In the genomic region with DNA sequence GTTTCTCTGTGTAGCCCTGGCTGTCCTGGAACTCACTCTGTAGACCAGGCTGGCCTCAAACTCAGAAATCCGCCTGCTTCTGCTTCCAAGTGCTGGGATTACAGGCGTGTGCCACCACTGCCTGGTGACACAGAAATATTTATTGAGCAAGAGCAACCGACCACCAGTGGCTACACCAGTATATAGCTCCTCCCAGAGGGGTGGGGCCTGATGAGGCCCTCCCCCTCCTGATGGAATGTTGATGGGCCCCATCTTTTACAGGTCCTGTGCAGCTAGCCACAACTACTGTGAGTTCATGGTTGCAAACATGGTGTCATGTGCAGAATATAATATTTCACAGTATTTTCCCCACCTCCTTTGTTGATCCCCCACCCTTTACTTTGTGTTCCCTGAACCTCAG, we compare ENCODE assay signal across 28 mouse cellular contexts. TPM values are rescaled to one million over a fixed set of nuclear protein-coding genes. Genes with fewer than 3 reads are reported as not detected.
DNase-seq lines count a peak whose midpoint lies in the region; ATAC-seq and TF ChIP-seq lines count a peak whose summit lies in the region.
"Had no signal": no experiment of that assay in that cellular context is flagged by ENCODE, and none has a peak within 500 bp of the region (broad histone marks: within the 10 kb centered on the region; RNA-seq: fewer than 3 reads in every experiment).

No protein-coding gene starts in this region.

- H3K9ac ChIP-seq in intestine, embryonic 16.5 days (ENCODE audit: low read depth, low read length), result no peak overlapping the region
- no peak overlapping the region for H3K9ac ChIP-seq in intestine, embryonic 15.5 days
- H3K9ac ChIP-seq in ES-E14 (ENCODE audit: insufficient read depth, low read depth, low read length, poor library complexity, severe bottlenecking), result no peak overlapping the region
- H3K9ac ChIP-seq: embryonic facial prominence, embryonic 12.5 days; forebrain, embryonic 13.5 days; forebrain, embryonic 15.5 days; forebrain, postnatal 0 days had no signal

- in situ Hi-C loops in ES-E14 (cut with MboI; ENCODE audit: low sequenced_read_pairs in 2 of 2, unreplicated experiment in 2 of 2), result loop anchor here (10.0 to 25.0 kb wide), 3 partner anchors 145 to 370 kb away; a partner anchor contains a TSS

- no peak overlapping the region for H3K27ac ChIP-seq in intestine, embryonic 16.5 days (ENCODE audit: low read length)
- H3K27ac ChIP-seq in intestine, embryonic 15.5 days, result no peak overlapping the region
- H3K27ac ChIP-seq in ES-E14 (ENCODE audit: insufficient read depth, low read depth, low read length, poor library complexity, severe bottlenecking), result no peak overlapping the region
- H3K27ac ChIP-seq: embryonic facial prominence, embryonic 10.5 days; embryonic facial prominence, embryonic 12.5 days; forebrain, embryonic 13.5 days; forebrain, embryonic 15.5 days had no signal

- H3K4me3 ChIP-seq in intestine, embryonic 16.5 days (ENCODE audit: low read length), result no peak overlapping the region
- H3K4me3 ChIP-seq in intestine, embryonic 15.5 days (replicated peaks), result no peak overlapping the region
- H3K4me3 ChIP-seq in ES-E14 (ENCODE audit: insufficient read depth in 1 of 2, low read depth in 1 of 2, low read length in 2 of 2, poor library complexity in 1 of 2, severe bottlenecking in 1 of 2), result no peak overlapping the region
- H3K4me3 ChIP-seq: embryonic facial prominence, embryonic 10.5 days; embryonic facial prominence, embryonic 12.5 days; forebrain, embryonic 13.5 days; forebrain, embryonic 15.5 days had no signal

- WGBS in intestine, embryonic 16.5 days, result 81% methylated on average over 3 of the region's 3 CpGs
- 73% methylated on average over 3 of the region's 3 CpGs for WGBS in intestine, embryonic 15.5 days

- DNase-seq in ES-CJ7 (ENCODE audit: low read depth, low spot score) (peak; percentile 68), ES-E14 (ENCODE audit: low read depth, low spot score) (peak; percentile 44), ZHBTc4 (ENCODE audit: low read depth, low spot score) (peak; percentile 89)
- DNase-seq in kidney, postnatal 25 days, result no peak
- DNase-seq in gastrocnemius, postnatal 10 days, result no peak
- DNase-seq: adrenal gland, adult 8-10 months; adrenal gland, postnatal 14 days; adrenal gland, postnatal 36 days; cerebellum, adult 11-12 months; cerebellum, adult 2 months; cerebellum, adult 9-10 months; cerebellum, postnatal 10 days; cerebellum, postnatal 25 days; forebrain, postnatal 0 days had no signal

- no peak overlapping the region for H3K4me2 ChIP-seq in intestine, embryonic 16.5 days (ENCODE audit: low read depth, low read length)
- H3K4me2 ChIP-seq in intestine, embryonic 15.5 days (replicated peaks), result no peak overlapping the region
- H3K4me2 ChIP-seq: embryonic facial prominence, embryonic 12.5 days; forebrain, embryonic 13.5 days; forebrain, embryonic 15.5 days had no signal

- no peaks in the 10 kb centered on the region for H3K9me3 ChIP-seq in intestine, embryonic 16.5 days (ENCODE audit: control insufficient read depth, low read length)
- no peaks in the 10 kb centered on the region for H3K9me3 ChIP-seq in intestine, embryonic 15.5 days
- no peaks in the 10 kb centered on the region for H3K9me3 ChIP-seq in ES-E14 (ENCODE audit: control insufficient read depth, insufficient read depth, low read depth, low read length)
- H3K9me3 ChIP-seq: embryonic facial prominence, embryonic 10.5 days; embryonic facial prominence, embryonic 12.5 days; forebrain, embryonic 13.5 days; forebrain, embryonic 15.5 days had no signal

- no peaks in the 10 kb centered on the region for H3K4me1 ChIP-seq in intestine, embryonic 16.5 days (ENCODE audit: control insufficient read depth, insufficient read depth, low read length)
- no peaks in the 10 kb centered on the region for H3K4me1 ChIP-seq in intestine, embryonic 15.5 days (replicated peaks)
- peaks cover 3 to 4% of the 10 kb centered on the region in 2 experiments; a peak in 2 of 4 replicates for H3K4me1 ChIP-seq in ES-E14 (ENCODE audit: control insufficient read depth in 2 of 2, insufficient read depth in 2 of 2, low read length in 2 of 2, poor library complexity in 1 of 2)
- H3K4me1 ChIP-seq: embryonic facial prominence, embryonic 10.5 days; embryonic facial prominence, embryonic 12.5 days; forebrain, embryonic 13.5 days; forebrain, embryonic 15.5 days had no signal

- no peaks in the 10 kb centered on the region for H3K27me3 ChIP-seq in intestine, embryonic 16.5 days (replicated peaks; ENCODE audit: control insufficient read depth, insufficient read depth, low read length)
- no peaks in the 10 kb centered on the region for H3K27me3 ChIP-seq in intestine, embryonic 15.5 days (replicated peaks)
- H3K27me3 ChIP-seq: embryonic facial prominence, embryonic 12.5 days; forebrain, embryonic 13.5 days; forebrain, embryonic 15.5 days; Patski had no signal

- ATAC-seq in intestine, embryonic 16.5 days, result 0 out of 2 replicates have a peak, but pooled peaks have one; percentile 31
- ATAC-seq in intestine, embryonic 15.5 days, result no peak
- ATAC-seq: activated CD4-positive, CD25-positive, alpha-beta regulatory T cell, adult 4 months; forebrain, embryonic 13.5 days; forebrain, embryonic 15.5 days; forebrain, postnatal 0 days; Patski had no signal

- H3K36me3 ChIP-seq in intestine, embryonic 16.5 days (ENCODE audit: control insufficient read depth, insufficient read depth, low read length), result no peaks in the 10 kb centered on the region
- H3K36me3 ChIP-seq in intestine, embryonic 15.5 days, result no peaks in the 10 kb centered on the region
- no peaks in the 10 kb centered on the region for H3K36me3 ChIP-seq in ES-E14 (ENCODE audit: control insufficient read depth, insufficient read depth, low read length, poor library complexity, severe bottlenecking)
- H3K36me3 ChIP-seq: embryonic facial prominence, embryonic 10.5 days; embryonic facial prominence, embryonic 12.5 days; forebrain, embryonic 15.5 days had no signal

TF ChIP-seq in ES-E14, 5 proteins besides CTCF, POLR2A, EP300 and RAD21:
- TF ChIP-seq ZNF384 (IDR thresholded peaks at IDR 0.05; ENCODE audit: low read depth, low read length) (no peak), HCFC1 (IDR thresholded peaks at IDR 0.05; ENCODE audit: borderline replicate concordance, insufficient read depth, low read length) (no peak), CHD2 (IDR thresholded peaks at IDR 0.05; ENCODE audit: low read depth, low read length) (no peak), MAFK (IDR thresholded peaks at IDR 0.05; ENCODE audit: insufficient read depth, low read depth, low read length) (no peak), ZC3H11A (IDR thresholded peaks at IDR 0.05; ENCODE audit: borderline replicate concordance, low read depth, low read length) (no peak)

RNA-seq across cellular contexts. Expression of a gene that starts 40.9 kb away (rescaled TPM):
- 50.4 and 51.2 TPM in 2 replicates for polyA plus RNA-seq in intestine, embryonic 16.5 days (2015; fragmentation: Nextera tagmentation; extraction: Ambion mirVana)
- polyA plus RNA-seq in intestine, embryonic 15.5 days (2015; fragmentation: Nextera tagmentation; extraction: Ambion mirVana), result 90.1 and 107 TPM in 2 replicates
- total RNA-seq in ES-E14 (2012; rRNA removed), result 40.8 and 47.3 TPM in 2 replicates
- 10 to 100 TPM; 18.7 to 19.2 TPM for total RNA-seq in gastrocnemius, postnatal 10 days (2021)

RNA-seq across cellular contexts. Expression of a gene that starts 59.1 kb away (rescaled TPM):
- polyA plus RNA-seq in intestine, embryonic 16.5 days (2015; fragmentation: Nextera tagmentation; extraction: Ambion mirVana), result not detected in 2 replicates
- polyA plus RNA-seq in intestine, embryonic 15.5 days (2015; fragmentation: Nextera tagmentation; extraction: Ambion mirVana), result not detected in 2 replicates
- 0.13 TPM in 1 of 2 replicates, not detected in the other for total RNA-seq in ES-E14 (2012; rRNA removed)
- total RNA-seq in gastrocnemius, postnatal 10 days (2021), result not detected
- total RNA-seq: adrenal gland, adult 18-20 months; adrenal gland, adult 8-10 months; adrenal gland, postnatal 14 days; adrenal gland, postnatal 36 days; forebrain, postnatal 0 days; MEL had no signal
- polyA plus RNA-seq: activated CD4-positive, CD25-positive, alpha-beta regulatory T cell, adult 4 months; C2C12; cerebellum, adult 2 months; cortical plate, adult 2 months; embryonic facial prominence, embryonic 10.5 days; embryonic facial prominence, embryonic 12.5 days; embryonic facial prominence, embryonic 14.5 days; forebrain, embryonic 11.5 days; forebrain, embryonic 13.5 days; forebrain, embryonic 15.5 days; forebrain, postnatal 0 days; Patski had no signal

Comparison
In these comparisons a context has a peak if more than half of its experiments do, and no peak if none do; other contexts are left out.
1. DNase-seq: peak in ES-CJ7 (single experiment), ES-E14 (single experiment) and ZHBTc4 (single experiment); none in kidney, postnatal 25 days (0 of 2) and gastrocnemius, postnatal 10 days (single experiment).